Mouse (Mus musculus): Measurements from ENCODE around the gene Mad2l1bp.

DNA sequence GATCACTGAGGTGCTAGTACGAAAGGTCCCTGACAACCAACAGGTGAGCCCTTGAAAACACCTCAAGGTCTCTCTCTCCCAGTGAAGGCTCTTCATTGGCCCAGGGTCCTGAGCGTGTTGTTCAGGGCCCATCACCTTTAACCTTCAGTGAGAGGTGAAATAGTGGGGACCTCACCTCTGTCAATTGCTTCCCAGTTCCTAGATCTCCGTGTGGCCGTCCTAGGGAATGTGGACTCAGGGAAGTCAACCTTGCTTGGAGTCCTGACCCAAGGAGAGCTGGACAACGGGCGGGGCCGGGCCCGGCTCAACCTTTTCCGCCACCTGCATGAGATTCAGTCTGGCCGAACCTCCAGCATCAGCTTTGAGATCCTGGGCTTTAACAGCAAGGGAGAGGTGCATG lies 11.4 kb upstream of the Mad2l1bp start:
- no peak for TF ChIP-seq POLR2A (IDR thresholded peaks at IDR 0.05; ENCODE audit: low read depth, low read length)
- TF ChIP-seq CTCF (conservative IDR thresholded peaks at IDR 0.05; ENCODE audit: insufficient read depth, insufficient read length, low read depth, low read length) = no peak
